Mouse (Mus musculus) CH12.LX (cell line): ENCODE measurements around the gene Rasl2-9.

Source experiments
- CHD2 ChIP-seq: IDR thresholded peaks from 2 replicates; pipeline ENCODE4 v1.6.1; 2011; ENCODE audit warnings: low read length, improper control_type of control experiment
- CTCF ChIP-seq, 2 experiments: IDR thresholded peaks in 1 of 2; conservative IDR thresholded peaks in 1 of 2; 2 replicates each; pipeline ENCODE4 v1.5.1; 2011 to 2012; ENCODE audit warnings: low read depth in 2 of 2, low read length in 2 of 2, improper control_type of control experiment in 1 of 2, inconsistent platforms in 1 of 2, mild to moderate bottlenecking in 1 of 2, moderate library complexity in 1 of 2
- EP300 ChIP-seq: IDR thresholded peaks from 2 replicates; pipeline ENCODE4 v1.6.1; 2011; ENCODE audit warnings: low read length, improper control_type of control experiment
- GABPA ChIP-seq: IDR thresholded peaks from 2 replicates; pipeline ENCODE4 v1.6.1; 2012; ENCODE audit warnings: low read depth, low read length, improper control_type of control experiment, inconsistent platforms; ENCODE audit not compliant: insufficient replicate concordance
- MAFK ChIP-seq: IDR thresholded peaks from 2 replicates; pipeline ENCODE4 v1.6.1; 2011; ENCODE audit warnings: low read length, improper control_type of control experiment; ENCODE audit not compliant: insufficient replicate concordance
- MEF2A ChIP-seq: IDR thresholded peaks from 2 replicates; pipeline ENCODE4 v1.6.1; 2014; ENCODE audit warnings: low read depth, mild to moderate bottlenecking, inconsistent platforms, low read length, improper control_type of control experiment, borderline replicate concordance
- POLR2A ChIP-seq: IDR thresholded peaks from 2 replicates; pipeline ENCODE4 v1.6.1; 2011; ENCODE audit warnings: low read depth, mild to moderate bottlenecking, improper control_type of control experiment, low read length
- POLR2AphosphoS2 ChIP-seq: IDR thresholded peaks from 2 replicates; pipeline ENCODE4 v1.6.1; 2011; ENCODE audit warnings: low read depth, low read length, improper control_type of control experiment
- TBP ChIP-seq: conservative IDR thresholded peaks from 2 replicates; pipeline ENCODE4 v1.6.1; 2011; ENCODE audit warnings: low read depth, low read length, improper control_type of control experiment
- USF1 ChIP-seq: IDR thresholded peaks from 2 replicates; pipeline ENCODE4 v1.6.1; 2014; ENCODE audit warnings: low read depth, mild to moderate bottlenecking, inconsistent platforms, low read length, improper control_type of control experiment
- ZKSCAN1 ChIP-seq: IDR thresholded peaks from 2 replicates; pipeline ENCODE4 v1.6.1; 2012; ENCODE audit warnings: low read depth, inconsistent platforms, low read length, improper control_type of control experiment, borderline replicate concordance

- TF ChIP-seq GABPA, result no peak
- no peak for TF ChIP-seq CTCF (conservative IDR thresholded peaks at IDR 0.05 in 1 of 2, IDR thresholded peaks at IDR 0.05 in 1 of 2; ENCODE audit: low read depth in 2 of 2, low read length in 2 of 2)
- TF ChIP-seq TBP, result no peak
- TF ChIP-seq POLR2A, result no peak
- no peak for TF ChIP-seq POLR2AphosphoS2
- TF ChIP-seq CHD2, result no peak
- TF ChIP-seq USF1, result no peak
- no peak for TF ChIP-seq MEF2A
- no peak for TF ChIP-seq EP300
- no peak for TF ChIP-seq ZKSCAN1
- no peak for TF ChIP-seq MAFK
Observed at GRCm38 (mm10) chr7:5076931-5077330, 48.8 kb downstream of the Rasl2-9 start.
